Mouse (Mus musculus) hindbrain, embryonic 15.5 days (tissue): ENCODE results near the gene AC140267.1. TPM values are rescaled to one million over a fixed set of nuclear protein-coding genes. Genes with fewer than 3 reads are reported as not detected.

Source experiments
- ATAC-seq: fragments of 200-750 bp; cut with Nextera tagmentation; 2 replicates; pipeline ENCODE4 v1.8.0; 2017; ENCODE audit warnings: low read depth, moderate number of reproducible peaks, moderate TSS enrichment; ENCODE audit not compliant: low FRiP score
- H3K27ac ChIP-seq: fragments of 300-500 bp; sonication (generic); replicated peaks from 2 replicates; pipeline ENCODE4 v1.5.1; 2015; ENCODE audit warnings: mild to moderate bottlenecking, inconsistent platforms
- H3K27me3 ChIP-seq: fragments of 300-500 bp; sonication (generic); 2 replicates; pipeline ENCODE4 v1.6.1; 2015; ENCODE audit warnings: control low read depth, inconsistent platforms
- H3K36me3 ChIP-seq: fragments of 300-500 bp; sonication (generic); 2 replicates; pipeline ENCODE4 v1.6.1; 2015; ENCODE audit warnings: control low read depth, inconsistent platforms
- H3K4me1 ChIP-seq: fragments of 300-500 bp; sonication (generic); replicated peaks from 2 replicates; pipeline ENCODE4 v1.6.1; 2015; ENCODE audit warnings: control low read depth, inconsistent platforms
- H3K4me2 ChIP-seq: fragments of 300-500 bp; sonication (generic); 2 replicates; pipeline ENCODE4 v1.6.1; 2015; ENCODE audit warnings: moderate library complexity, mild to moderate bottlenecking, inconsistent platforms
- H3K4me3 ChIP-seq: fragments of 300-500 bp; sonication (generic); 2 replicates; pipeline ENCODE4 v1.5.1; 2015; ENCODE audit warnings: mild to moderate bottlenecking, inconsistent platforms
- H3K9ac ChIP-seq: fragments of 300-500 bp; sonication (generic); 2 replicates; pipeline ENCODE4 v1.6.1; 2015; ENCODE audit warnings: inconsistent platforms
- H3K9me3 ChIP-seq: fragments of 300-500 bp; sonication (generic); 2 replicates; pipeline ENCODE4 v1.6.1; 2016; ENCODE audit warnings: control low read depth, inconsistent platforms
- WGBS: fragments of 180-500 bp; shearing (Covaris S2); methylation state at CpG from one replicate; pipeline ENCODE4 v1.1.7; 2015; 5-methylcytosine and 5-hydroxymethylcytosine counted together
- polyA plus RNA-seq: library from polyadenylated mRNA; unstranded; fragments of >200 nt; fragmentation: Nextera tagmentation; extraction: Ambion mirVana; gene quantifications from 2 replicates; pipeline ENCODE4 v1.2.1, GENCODE M21; 2015

AC140267.1 gene
- polyA plus RNA-seq, 1 experiment from 2014 or later, result not detected

DNA sequence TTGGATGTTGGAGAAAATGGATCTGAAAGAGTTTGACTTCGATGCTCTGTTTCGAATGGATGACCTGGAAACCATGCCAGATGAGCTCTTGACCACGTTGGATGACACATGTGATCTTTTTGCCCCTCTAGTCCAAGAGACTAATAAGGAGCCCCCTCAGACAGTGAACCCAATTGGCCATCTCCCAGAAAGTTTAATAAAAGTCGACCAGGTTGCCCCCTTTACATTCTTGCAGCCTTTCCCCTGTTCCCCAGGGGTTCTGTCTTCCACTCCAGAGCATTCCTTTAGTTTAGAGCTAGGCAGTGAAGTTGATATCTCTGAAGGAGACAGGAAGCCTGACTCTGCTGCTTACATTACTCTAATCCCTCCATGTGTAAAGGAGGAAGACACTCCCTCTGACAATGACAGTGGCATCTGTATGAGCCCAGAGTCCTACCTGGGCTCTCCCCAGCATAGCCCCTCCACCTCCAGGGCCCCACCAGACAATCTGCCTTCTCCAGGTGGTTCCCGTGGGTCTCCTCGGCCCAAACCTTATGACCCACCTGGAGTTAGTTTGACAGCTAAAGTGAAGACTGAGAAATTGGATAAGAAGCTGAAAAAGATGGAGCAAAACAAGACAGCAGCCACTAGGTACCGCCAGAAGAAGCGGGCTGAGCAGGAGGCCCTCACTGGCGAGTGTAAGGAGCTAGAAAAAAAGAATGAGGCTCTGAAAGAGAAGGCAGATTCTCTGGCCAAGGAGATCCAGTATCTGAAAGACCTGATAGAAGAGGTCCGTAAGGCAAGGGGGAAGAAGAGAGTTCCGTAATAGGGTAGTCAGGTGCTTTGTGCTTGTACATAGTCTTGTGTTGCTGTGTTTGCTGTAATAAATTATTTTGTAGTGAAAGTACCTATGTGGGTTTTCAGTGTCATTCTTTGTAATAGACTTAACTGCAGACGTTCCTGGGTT, 21.3 kb downstream of the AC140267.1 start:
- peak overlapping the region; percentile 100 for H3K9ac ChIP-seq
- H3K9me3 ChIP-seq, result no peaks in the 10 kb centered on the region
- 64% methylated on average over 12 of the region's 12 CpGs for WGBS
- peak overlapping the region; percentile 99 for H3K27ac ChIP-seq
- ATAC-seq, result no peak
- H3K27me3 ChIP-seq, result no peaks in the 10 kb centered on the region
- peak overlapping the region; percentile 88 for H3K4me2 ChIP-seq
- peaks cover 26% of the 10 kb centered on the region for H3K36me3 ChIP-seq
- peak overlapping the region; percentile 94 for H3K4me3 ChIP-seq
- peaks cover 41% of the 10 kb centered on the region for H3K4me1 ChIP-seq

DNA sequence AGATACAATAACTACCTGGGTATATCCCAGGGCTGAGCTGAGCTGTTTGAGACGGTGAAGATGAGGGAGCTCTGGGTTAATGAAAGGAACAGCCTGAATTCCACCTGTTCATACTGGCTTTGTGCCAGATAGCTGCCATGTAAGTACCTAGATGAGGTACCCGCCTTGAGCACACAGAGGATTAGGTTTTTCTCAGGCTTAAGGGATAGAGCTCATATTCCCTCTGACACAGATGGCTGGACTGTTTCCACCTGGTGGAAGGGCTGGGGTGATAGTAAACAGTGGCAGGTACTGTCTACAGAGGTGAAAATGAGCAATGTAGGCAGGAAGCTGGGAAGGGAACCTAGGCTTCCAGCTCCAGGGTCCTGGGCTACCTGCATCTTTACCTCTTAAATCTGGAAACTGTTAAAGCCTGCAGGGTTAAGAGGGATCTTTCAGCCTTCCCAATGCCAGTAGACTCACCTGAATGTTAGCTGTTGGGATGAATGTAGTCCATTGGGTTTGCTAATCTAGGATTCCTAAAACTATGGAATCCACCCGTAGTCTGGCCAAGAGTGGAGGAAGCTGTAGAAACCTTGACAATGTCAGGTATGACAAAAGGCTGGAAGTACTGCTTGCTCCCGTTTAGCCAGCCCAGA, 22.1 kb downstream of the AC140267.1 start:
- H3K4me3 ChIP-seq, result peak overlapping the region; percentile 94
- H3K9ac ChIP-seq, result 0 out of 2 replicates have a peak overlapping the region, but pooled peaks have one; percentile 100
- no peaks in the 10 kb centered on the region for H3K9me3 ChIP-seq
- peaks cover 47% of the 10 kb centered on the region for H3K4me1 ChIP-seq
- H3K27ac ChIP-seq, result peak overlapping the region; percentile 99
- ATAC-seq, result no peak
- H3K27me3 ChIP-seq, result no peaks in the 10 kb centered on the region
- 35% methylated on average over 4 of the region's 4 CpGs for WGBS
- peak overlapping the region; percentile 88 for H3K4me2 ChIP-seq
- peaks cover 26% of the 10 kb centered on the region for H3K36me3 ChIP-seq

DNA sequence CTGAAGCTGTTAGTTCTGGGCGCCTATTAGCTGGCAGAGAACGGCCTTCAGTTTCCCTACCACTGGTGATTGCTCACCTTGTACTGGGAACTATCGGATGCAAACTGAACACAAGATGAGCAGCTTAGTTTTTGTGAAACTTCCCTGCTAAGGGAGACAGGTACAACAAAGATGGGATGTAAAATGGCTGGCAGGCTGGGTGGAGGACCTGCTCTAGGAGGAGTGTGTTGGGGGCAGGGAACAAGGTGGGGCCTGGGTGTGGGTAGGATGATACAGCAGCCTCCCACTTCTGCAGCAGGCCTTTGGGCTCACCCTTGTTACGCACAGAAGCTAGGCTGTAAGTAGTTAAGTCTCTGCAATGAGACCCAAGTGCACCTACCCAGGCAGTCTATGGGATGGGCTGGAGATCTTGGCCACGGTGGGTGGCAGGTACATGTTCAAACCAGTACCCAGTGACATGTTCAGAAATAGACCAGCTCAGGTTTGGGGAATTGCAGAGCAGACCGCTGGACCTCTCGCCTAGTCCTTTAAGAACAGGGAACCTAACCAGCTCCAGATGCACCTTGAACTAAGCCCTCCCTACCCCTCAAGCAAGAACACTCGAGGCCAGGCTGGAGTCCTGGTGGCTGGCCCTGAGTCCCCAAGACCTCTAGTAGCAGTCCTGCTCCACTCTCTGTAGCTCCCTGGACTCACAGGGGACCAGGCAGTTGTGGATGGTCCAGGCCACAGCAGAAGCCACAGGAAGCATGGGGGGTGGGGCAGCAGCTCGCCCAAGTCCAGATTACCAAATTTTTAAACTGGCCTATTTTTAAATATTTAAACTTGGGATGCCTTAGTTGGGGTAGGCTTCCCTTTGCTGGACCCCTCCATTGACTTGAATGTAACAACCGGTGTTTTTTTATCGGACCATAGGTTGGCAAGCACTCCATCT, 22.9 kb downstream of the AC140267.1 start:
- peak overlapping the region; percentile 88; the same call in 1 of the 2 replicates for H3K4me2 ChIP-seq
- no peak overlapping the region for H3K9ac ChIP-seq
- WGBS, result 70% methylated on average over 11 of the region's 11 CpGs
- H3K27me3 ChIP-seq, result no peaks in the 10 kb centered on the region
- H3K36me3 ChIP-seq, result peaks cover 26% of the 10 kb centered on the region
- H3K27ac ChIP-seq, result peak overlapping the region; percentile 99; the same call in 1 of the 2 replicates
- no peaks in the 10 kb centered on the region for H3K9me3 ChIP-seq
- peaks cover 53% of the 10 kb centered on the region for H3K4me1 ChIP-seq
- no peak for ATAC-seq
- H3K4me3 ChIP-seq, result no peak overlapping the region

DNA sequence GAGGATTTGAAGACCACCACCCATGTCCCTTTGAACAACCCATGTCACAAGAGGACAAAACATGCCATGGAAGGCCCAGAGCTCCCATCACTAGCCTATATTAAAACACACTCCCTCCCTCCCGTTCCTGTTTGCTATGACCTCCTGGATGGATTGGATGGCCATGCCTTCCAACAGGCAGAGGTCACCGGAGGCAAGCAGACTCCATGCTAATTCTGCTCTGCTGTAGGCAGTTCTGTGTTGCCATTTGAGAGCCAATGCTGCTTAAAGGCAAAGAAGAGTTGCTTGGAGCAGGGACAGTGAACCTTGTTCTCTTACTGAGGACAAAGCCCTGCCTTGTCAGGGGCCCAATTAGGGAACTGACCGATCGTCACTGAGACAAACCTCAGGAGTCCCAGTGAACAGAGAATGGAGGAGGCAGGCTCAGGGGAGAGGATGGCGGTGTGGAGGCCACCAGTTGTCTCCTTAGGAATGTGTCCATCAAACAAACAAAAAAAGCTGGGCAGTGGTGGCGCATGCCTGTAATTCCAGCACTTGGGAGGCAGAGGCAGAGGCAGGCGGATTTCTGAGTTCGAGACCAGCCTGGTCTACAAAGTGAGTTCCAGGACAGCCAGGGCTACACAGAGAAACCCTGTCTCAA, 23.9 kb downstream of the AC140267.1 start:
- 68% methylated on average over 8 of the region's 8 CpGs for WGBS

DNA sequence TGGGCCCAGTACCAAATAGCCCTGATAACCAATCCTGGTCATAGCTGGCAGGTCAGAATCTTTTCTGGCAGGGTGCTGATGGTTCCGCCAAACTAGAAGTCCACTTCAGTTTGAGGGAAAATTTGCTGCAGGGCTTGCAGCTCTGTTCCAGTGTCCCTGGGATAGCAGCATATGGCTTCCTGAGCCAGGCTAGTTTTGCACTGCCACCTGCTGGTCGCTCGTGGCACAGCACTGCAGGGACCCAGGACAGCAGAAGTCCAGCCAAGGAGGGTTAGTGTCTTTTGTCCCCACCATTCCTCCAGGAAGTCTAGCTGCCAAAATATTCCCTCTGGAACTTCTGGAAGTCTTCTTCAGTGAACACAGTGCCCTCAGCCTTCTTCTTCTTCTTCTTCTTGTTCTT, 25.0 kb downstream of the AC140267.1 start:
- WGBS, result 8% methylated on average over 3 of the region's 3 CpGs
- Histone ChIP-seq H3K27ac (0 out of 2 replicates have a peak overlapping the region, but pooled peaks have one; percentile 10), H3K27me3 (no peaks in the 10 kb centered on the region), H3K9ac (no peak overlapping the region), H3K9me3 (no peaks in the 10 kb centered on the region), H3K4me2 (no peak overlapping the region), H3K4me3 (no peak overlapping the region), H3K36me3 (peaks cover 26% of the 10 kb centered on the region), H3K4me1 (peaks cover 49% of the 10 kb centered on the region)
- no peak for ATAC-seq

More for the DNA sequence above, 23.9 kb downstream of the AC140267.1 start:
- Histone ChIP-seq H3K9ac (no peak overlapping the region), H3K9me3 (no peaks in the 10 kb centered on the region), H3K4me1 (peaks cover 48% of the 10 kb centered on the region), H3K27ac (no peak overlapping the region), H3K4me3 (no peak overlapping the region), H3K27me3 (no peaks in the 10 kb centered on the region), H3K36me3 (peaks cover 26% of the 10 kb centered on the region), H3K4me2 (no peak overlapping the region)
- no peak for ATAC-seq

DNA sequence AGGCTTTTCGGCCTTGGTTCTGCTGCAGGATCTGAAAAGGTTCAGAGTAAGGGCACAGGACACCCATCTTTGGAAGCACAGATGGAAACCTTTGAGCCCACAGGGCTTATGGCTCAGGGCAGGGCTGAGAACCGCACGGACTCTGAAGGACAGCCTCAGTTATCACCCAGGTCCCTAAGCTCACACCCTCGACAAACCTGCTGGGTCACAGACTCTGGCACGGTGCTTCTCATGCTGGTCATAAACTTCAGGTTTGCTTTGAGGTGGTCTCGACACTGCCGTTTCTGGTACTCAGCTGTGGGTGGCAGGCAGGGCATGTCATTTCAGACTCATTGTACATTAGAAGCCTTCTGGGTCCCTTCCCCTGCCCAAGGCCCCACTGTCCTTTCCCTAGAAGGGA, 25.5 kb downstream of the AC140267.1 start:
- peaks cover 49% of the 10 kb centered on the region for H3K4me1 ChIP-seq
- H3K4me2 ChIP-seq, result no peak overlapping the region
- H3K36me3 ChIP-seq, result peaks cover 26% of the 10 kb centered on the region
- no peak for ATAC-seq
- no peak overlapping the region for H3K9ac ChIP-seq
- no peaks in the 10 kb centered on the region for H3K27me3 ChIP-seq
- H3K4me3 ChIP-seq, result no peak overlapping the region
- 87% methylated on average over 7 of the region's 7 CpGs for WGBS
- H3K27ac ChIP-seq, result no peak overlapping the region
- no peaks in the 10 kb centered on the region for H3K9me3 ChIP-seq

DNA sequence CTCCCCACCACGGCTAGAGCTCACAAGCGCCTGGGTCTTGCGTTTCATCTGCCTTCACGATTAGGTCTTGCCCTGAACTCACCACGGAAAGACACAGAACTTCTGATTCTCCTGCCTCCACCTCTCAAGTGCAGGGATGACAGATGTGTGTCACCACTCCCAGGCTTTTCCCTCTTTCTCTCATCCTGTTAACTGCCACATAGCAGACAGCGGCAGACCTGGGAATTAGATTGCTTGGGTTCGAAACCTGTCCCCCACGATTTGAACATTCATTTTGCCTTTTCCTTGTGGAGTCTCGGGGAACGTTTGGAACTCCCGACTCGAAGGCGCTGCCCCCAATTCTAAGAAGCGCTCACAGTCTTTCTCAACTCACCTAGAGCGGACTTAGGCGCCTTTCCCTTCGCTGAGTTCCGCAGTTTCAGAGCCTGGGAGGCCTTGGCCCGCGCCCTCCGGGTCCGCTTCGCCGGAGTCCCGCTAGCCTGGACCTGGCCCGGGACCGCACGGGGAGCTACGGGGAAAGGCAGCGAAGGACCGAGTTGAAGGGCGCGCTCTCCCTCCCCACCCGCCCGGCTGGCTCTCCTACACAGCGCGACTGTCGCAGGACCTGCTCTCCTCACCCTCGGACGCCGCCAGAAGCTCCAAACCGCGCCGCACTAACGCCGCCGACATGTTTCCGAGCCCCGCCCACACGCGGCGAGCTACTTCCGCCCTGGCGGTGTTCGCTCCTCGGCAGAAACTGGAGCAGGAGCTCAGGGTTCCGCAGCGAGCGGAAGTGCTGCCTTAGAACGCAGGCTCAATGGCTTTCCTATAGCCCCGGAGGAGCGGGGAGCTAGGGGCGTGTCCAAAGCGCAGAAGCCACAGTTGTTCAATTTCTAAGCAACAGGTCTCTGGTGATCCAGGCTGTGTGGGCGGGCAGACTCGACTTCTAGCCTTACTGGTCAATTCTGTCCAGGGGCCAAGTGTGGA, 28.3 kb downstream of the AC140267.1 start, which contains the start of gene Rps19bp1:
Gene Rps19bp1, minus strand, starts transcription at position 706 of the 966 bp plus-strand sequence.
- Histone ChIP-seq H3K4me2 (peak within 1 kb of the TSS; percentile 82), H3K4me1 (peaks cover 25% of the 10 kb centered on the region), H3K27ac (peak within 1 kb of the TSS; percentile 62), H3K4me3 (peak within 1 kb of the TSS; percentile 72), H3K9me3 (no peaks in the 10 kb centered on the region), H3K9ac (peak within 1 kb of the TSS; percentile 70), H3K36me3 (0 out of 2 replicates have a peak, but pooled peaks cover 7% of the 10 kb centered on the region), H3K27me3 (no peaks in the 10 kb centered on the region)
- peak; percentile 92 for ATAC-seq
- 2% methylated on average over 66 of the region's 66 CpGs for WGBS

DNA sequence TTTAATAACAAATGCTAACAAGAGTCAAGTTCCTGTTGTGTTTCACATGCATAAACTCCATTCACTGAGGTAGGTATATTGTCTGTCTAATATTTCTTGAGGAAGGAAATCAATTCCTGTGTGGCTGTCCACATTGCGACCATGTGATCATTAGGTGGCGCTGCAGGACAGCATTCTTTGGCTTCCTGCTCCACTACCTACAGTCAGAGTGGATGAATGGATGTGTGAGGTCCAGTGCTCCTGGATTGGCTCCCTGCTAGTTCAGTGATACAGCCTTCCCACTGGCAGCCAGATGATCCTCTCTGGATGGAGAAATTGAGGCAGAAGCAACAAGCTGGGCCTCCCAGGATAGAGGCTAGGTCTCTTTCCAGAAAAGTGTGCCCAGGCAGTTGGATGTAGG, 30.6 kb downstream of the AC140267.1 start:
- ATAC-seq, result peak; percentile 50; the same call in 1 of the 2 replicates
- Histone ChIP-seq H3K4me3 (no peak overlapping the region), H3K4me1 (peaks cover 25% of the 10 kb centered on the region), H3K4me2 (no peak overlapping the region), H3K36me3 (no peaks in the 10 kb centered on the region), H3K9ac (no peak overlapping the region), H3K27ac (no peak overlapping the region), H3K9me3 (no peaks in the 10 kb centered on the region), H3K27me3 (no peaks in the 10 kb centered on the region)
- WGBS, result 0% methylated on average over 2 of the region's 2 CpGs

DNA sequence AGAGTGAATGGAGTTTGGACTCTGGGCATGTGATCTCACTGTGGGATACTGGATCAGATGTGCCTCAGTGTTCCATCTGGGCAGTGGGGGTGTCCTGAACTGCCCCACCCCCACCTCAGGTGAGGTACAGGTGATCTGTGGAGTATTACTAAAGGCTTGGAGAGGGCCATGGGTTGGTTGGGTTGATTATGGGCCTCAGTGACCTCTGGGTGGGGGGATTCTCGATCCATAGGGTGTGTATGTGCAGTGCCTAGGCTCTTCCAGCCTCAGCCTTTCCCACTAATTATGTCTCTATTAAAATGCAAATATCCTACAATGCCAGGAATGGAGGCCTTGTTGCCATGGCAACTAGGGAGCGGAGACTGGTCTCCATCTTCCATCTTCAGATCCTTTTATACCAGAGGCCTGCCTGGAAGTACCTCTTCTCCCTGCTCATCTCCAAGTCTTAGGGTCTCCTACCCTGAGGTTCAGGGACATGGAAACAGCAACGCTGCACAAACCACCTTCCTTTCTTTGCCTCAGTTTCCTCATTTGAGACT, 36.3 kb downstream of the AC140267.1 start:
- Histone ChIP-seq H3K9me3 (no peaks in the 10 kb centered on the region), H3K4me1 (peaks cover 9% of the 10 kb centered on the region), H3K27ac (no peak overlapping the region), H3K9ac (no peak overlapping the region), H3K27me3 (0 out of 2 replicates have a peak, but pooled peaks cover 4% of the 10 kb centered on the region), H3K4me2 (no peak overlapping the region), H3K4me3 (no peak overlapping the region), H3K36me3 (no peaks in the 10 kb centered on the region)
- 0 out of 2 replicates have a peak, but pooled peaks have one; percentile 55 for ATAC-seq
- 39% methylated on average over 3 of the region's 3 CpGs for WGBS

DNA sequence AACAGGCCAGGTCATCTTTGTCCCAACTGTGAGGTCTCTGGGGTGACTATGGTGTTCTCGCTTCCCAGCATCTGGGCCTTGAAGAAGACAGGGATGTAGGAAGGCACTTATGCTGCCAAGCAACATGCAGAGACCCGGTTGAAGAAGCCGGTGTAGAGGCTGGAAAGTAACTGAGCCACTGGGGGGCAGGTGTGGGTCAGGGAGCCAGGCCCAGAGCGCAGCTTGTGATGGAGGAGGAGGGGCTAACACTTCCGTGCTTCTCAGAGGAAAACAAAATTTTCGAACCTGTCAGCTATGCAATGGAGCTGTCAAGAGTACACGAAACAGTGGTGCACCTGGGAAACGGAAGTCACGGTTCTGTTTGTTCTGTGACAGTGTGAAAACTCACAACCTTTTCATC, 41.5 kb downstream of the AC140267.1 start:
- Histone ChIP-seq H3K4me1 (peaks cover 6% of the 10 kb centered on the region; the same call in 1 of the 2 replicates), H3K4me3 (no peak overlapping the region), H3K27ac (no peak overlapping the region), H3K36me3 (no peaks in the 10 kb centered on the region), H3K4me2 (no peak overlapping the region), H3K27me3 (peaks cover 11% of the 10 kb centered on the region; the same call in 1 of the 2 replicates), H3K9ac (no peak overlapping the region), H3K9me3 (no peaks in the 10 kb centered on the region)
- ATAC-seq, result peak; percentile 38; the same call in 1 of the 2 replicates
- 36% methylated on average over 9 of the region's 9 CpGs for WGBS
